Mouse (Mus musculus) hematopoietic stem cell, adult 5-6 weeks (primary cell): Measurements from ENCODE around the gene Atg5. TPM values are rescaled to one million over a fixed set of nuclear protein-coding genes. Genes with fewer than 3 reads are reported as not detected.

Experiments used
- ATAC-seq, 2 experiments: fragments of 125-278 bp in 1 of 2; replicated peaks in 1 of 2; 2 replicates each; pipeline ENCODE4 v1.8.0; 2016 to 2017; ENCODE audit warnings: inconsistent platforms in 2 of 2, mild to moderate bottlenecking in 2 of 2, moderate number of reproducible peaks in 2 of 2, low read depth in 1 of 2, moderate TSS enrichment in 1 of 2; ENCODE audit not compliant: low FRiP score in 2 of 2, poor library complexity in 2 of 2, severe bottlenecking in 2 of 2, insufficient read depth in 1 of 2, low TSS enrichment in 1 of 2
- total RNA-seq: library from RNA; stranded (forward); fragments of 172-1452, 232-1000 nt; gene quantifications from 2 replicates; pipeline ENCODE4 v1.2.3, GENCODE M21; 2017

The Atg5 gene
- total RNA-seq, 1 experiment from 2014 or later, result 33.5 TPM

GRCm38 (mm10) chr10:44401600-44401999, 133.4 kb downstream of the Atg5 start:
- no peak for ATAC-seq

DNA sequence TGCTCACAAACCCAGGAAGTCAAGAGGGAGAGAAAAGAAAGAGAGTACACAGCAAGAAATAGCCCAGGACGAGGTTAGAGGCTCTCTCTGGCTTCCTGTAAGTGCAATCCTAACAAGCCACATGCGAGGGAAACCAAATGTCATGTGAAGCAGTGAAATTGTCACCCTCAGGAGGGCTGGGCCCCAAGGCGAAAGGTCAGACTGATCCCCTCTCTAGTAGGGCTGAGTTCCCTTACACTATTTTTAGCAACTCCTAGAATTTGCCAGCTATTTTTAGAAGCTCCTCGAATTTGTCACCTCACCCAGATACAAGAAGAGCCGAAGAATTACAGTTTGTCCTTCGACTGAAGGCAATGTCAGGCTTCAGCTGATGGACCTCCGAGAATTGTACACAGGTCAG, 135.3 kb downstream of the Atg5 start:
- no peak for ATAC-seq

DNA sequence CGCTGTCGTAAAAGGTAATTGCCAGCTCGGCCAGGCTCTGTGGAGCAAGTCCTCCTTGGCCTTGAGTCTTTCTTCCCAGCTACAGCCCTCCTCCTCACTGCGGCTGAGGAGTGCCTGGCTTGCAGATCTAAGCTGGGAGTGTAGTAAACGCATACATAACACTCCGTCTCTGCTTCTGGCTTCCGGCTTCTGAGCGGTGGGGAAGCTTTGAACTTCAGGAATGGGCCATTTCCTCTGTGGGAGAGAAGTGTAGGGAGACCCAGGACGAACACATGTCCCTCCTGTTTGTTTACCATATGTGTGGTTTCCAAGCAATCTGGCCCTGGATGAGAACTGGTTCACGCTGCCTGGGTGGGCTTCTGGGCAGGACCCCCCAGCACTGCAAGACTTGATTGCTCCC, 140.9 kb downstream of the Atg5 start:
- ATAC-seq, result no peak

DNA sequence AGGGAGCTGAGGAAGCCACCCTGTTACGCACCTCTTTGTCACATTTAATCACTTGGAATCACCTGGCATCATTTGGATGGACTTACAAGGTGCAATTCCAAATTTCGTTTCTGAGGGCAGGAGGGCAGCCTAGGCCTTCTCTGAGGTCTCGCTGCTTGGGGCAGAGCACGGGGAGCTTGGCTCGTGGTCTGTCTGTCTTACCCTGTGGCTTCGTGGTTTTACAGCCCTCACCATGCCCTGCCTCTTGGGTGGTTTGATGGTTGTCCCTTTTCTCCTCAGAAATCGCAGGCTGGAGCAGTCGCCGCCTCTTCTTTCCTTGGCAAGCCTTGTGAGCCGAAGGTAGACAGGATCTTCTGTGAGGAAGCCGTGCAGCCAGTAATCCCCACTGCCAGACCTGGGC, 141.8 kb downstream of the Atg5 start:
- ATAC-seq, result peak; percentile 71 to 74

Other genes starting within 250 kb of the Atg5 start
- 3.6 and 7.6 TPM in 2 replicates for gene Crybg1, start 119.5 kb upstream of the Atg5 start, total RNA-seq